15 mouse cellular contexts compared by ENCODE assay signal in the genomic region with DNA sequence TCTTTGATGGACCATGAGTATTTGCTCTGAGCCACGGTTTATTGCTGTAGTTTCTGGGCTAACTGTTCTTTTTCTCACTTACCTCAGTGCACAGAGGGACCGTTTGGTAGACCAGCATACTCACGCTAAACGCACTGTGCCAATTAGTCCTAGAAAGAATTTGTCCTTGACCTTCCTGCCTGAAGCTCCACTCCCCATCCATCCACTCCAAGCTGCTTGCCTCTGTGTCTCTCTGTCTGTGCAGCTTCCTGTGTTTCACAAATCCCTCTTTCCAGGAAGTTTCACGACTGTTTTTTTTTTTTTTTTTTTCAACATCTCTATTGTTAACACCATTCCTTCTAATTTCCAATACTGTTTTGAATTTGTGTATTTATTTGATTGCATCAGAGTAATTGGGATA.
"Had no signal": no experiment of that assay in that cellular context is flagged by ENCODE, and none has a peak within 500 bp of the region (broad histone marks: within the 10 kb centered on the region; RNA-seq: fewer than 3 reads in every experiment).

No protein-coding gene starts in this region.

- H3K4me1 ChIP-seq: limb, embryonic 15.5 days; liver, embryonic 12.5 days; midbrain, embryonic 10.5 days; neural tube, embryonic 13.5 days had no signal

- H3K36me3 ChIP-seq: limb, embryonic 15.5 days; liver, embryonic 12.5 days; midbrain, embryonic 10.5 days; neural tube, embryonic 13.5 days had no signal

- H3K9me3 ChIP-seq: limb, embryonic 15.5 days; liver, embryonic 12.5 days; midbrain, embryonic 10.5 days; neural tube, embryonic 13.5 days had no signal

- H3K27ac ChIP-seq: left cerebral cortex, adult 2 months; limb, embryonic 15.5 days; liver, embryonic 12.5 days; midbrain, embryonic 10.5 days; neural tube, embryonic 13.5 days had no signal

- H3K4me3 ChIP-seq: left cerebral cortex, adult 2 months; limb, embryonic 15.5 days; liver, embryonic 12.5 days; midbrain, embryonic 10.5 days; neural tube, embryonic 13.5 days had no signal

- DNase-seq: kidney, postnatal 25 days; lung, embryonic 14.5 days; lung, postnatal 10 days; lung, postnatal 4 days; retina, postnatal 1 day; right cerebral cortex, postnatal 4 days; spleen, adult 18-20 months; thymus, adult 2 months; thymus, postnatal 25 days had no signal

- ATAC-seq: liver, embryonic 12.5 days; midbrain, embryonic 16.5 days had no signal

- H3K4me2 ChIP-seq: limb, embryonic 15.5 days; liver, embryonic 12.5 days; lung, embryonic 14.5 days; neural tube, embryonic 13.5 days had no signal

- H3K27me3 ChIP-seq: limb, embryonic 15.5 days; liver, embryonic 12.5 days; neural tube, embryonic 13.5 days had no signal

- H3K9ac ChIP-seq: limb, embryonic 15.5 days; liver, embryonic 12.5 days; lung, embryonic 14.5 days; neural tube, embryonic 13.5 days had no signal
